Mouse (Mus musculus): ENCODE data around the gene Vmn1r107.
"Not testable (repeated sequence)": the region's sequence is repeated elsewhere in the genome, so short reads cannot be mapped to it uniquely, and the experiment has no call there.

Vmn1r107 gene

DNA sequence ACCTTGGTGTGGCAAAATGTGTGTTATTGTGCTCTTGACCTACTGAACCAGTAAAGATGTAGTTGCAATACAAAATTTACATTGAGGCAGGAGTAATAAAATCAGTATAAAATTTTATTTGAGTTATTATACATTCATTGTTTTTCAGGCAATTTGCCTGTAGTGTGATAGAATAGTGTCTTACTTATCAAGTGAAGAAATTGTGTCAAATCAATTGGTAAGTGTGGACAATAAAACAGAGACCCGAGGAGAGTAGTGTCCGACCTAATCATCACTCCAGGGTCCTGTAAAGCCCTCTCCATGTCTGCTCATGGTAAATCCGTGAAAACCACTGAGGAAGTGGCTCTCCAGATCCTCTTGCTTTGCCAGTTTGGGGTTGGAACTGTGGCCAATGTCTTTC lies at the start of gene Vmn1r107:
Gene Vmn1r107 (plus strand): TSS at position 301 of the 400 bp plus-strand sequence.
- not testable (repeated sequence) for ATAC-seq (ENCODE audit: low TSS enrichment)

DNA sequence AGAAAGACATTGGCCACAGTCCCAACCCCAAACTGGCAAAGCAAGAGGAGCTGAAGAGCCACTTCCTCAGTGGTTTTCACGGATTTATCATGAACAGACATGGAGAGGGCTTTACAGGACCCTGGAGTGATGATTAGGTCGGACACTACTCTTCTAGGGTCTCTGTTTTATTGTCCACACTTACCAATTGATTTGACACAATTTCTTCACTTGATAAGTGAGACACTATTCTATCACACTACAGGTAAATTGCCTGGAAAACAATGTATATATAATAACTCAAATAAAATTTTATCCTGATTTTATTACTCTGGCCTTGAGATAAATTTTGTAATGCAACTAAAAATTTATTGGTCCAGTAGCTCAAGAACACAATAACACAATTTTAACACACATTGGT lies 34.4 kb downstream of the Vmn1r107 start, which contains the start of gene Vmn1r111:
Gene Vmn1r111 (minus strand): TSS at position 101 of the 400 bp plus-strand sequence.
- ATAC-seq (ENCODE audit: low TSS enrichment) = not testable (repeated sequence)
